Mouse (Mus musculus): ENCODE results near the gene Ankrd11. TPM values are rescaled to one million over a fixed set of nuclear protein-coding genes. Genes with fewer than 3 reads are reported as not detected.

Ankrd11 gene
- polyA plus RNA-seq, 1 experiment from 2014 or later, result 63.3 TPM

DNA sequence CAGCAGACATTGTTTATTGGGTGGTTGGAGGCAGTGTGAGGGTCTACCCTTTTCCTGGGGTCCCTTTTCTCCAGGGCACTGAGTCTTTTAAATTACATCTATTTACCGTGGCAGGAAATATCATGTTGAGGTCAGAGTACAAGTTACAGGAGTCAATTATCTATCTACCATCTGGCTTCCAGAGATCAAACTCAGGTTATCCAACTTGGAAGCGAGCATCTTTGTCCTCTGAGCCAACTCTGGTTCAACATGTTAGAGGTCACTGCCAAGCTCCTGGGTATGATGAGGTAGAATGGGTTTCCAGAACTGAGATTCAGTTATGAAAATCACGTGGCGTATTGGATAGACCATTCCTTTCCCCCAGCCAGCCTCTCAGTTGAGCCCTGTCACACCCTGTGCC is 187.0 kb downstream of the Ankrd11 start:
- no peak for ATAC-seq (ENCODE audit: insufficient number of reproducible peaks, insufficient read depth, low FRiP score, low read depth)
- H3K36me3 ChIP-seq (ENCODE audit: control insufficient read depth, insufficient read depth, low read length), result no peaks in the 10 kb centered on the region
- WGBS, result 79% methylated on average over 4 of the region's 4 CpGs
- H3K9ac ChIP-seq (ENCODE audit: low read length), result no peak overlapping the region
- H3K4me3 ChIP-seq (ENCODE audit: control insufficient read depth in 1 of 2, insufficient read depth in 1 of 2, low read depth in 1 of 2, low read length in 2 of 2), result no peak overlapping the region
- no peak overlapping the region for H3K27ac ChIP-seq (replicated peaks in 1 of 2; ENCODE audit: control insufficient read depth in 1 of 2, insufficient read depth in 1 of 2, low read depth in 2 of 2, low read length in 2 of 2)
- no peak overlapping the region for H3K4me2 ChIP-seq (ENCODE audit: low read length)
- H3K27me3 ChIP-seq (ENCODE audit: control insufficient read depth, insufficient read depth, low read length), result 0 out of 2 replicates have a peak, but pooled peaks cover 3% of the 10 kb centered on the region
- H3K9me3 ChIP-seq (ENCODE audit: control insufficient read depth, low read length), result no peaks in the 10 kb centered on the region
- peaks cover 3 to 4% of the 10 kb centered on the region in 2 experiments; a peak in 1 of 4 replicates for H3K4me1 ChIP-seq (ENCODE audit: control insufficient read depth in 2 of 2, insufficient read depth in 2 of 2, low read length in 2 of 2)

- Histone ChIP-seq H3K9me3 (ENCODE audit: control insufficient read depth, low read length) (no peaks in the 10 kb centered on the region), H3K4me2 (ENCODE audit: low read length) (no peak overlapping the region), H3K27me3 (ENCODE audit: control insufficient read depth, insufficient read depth, low read length) (peaks cover 4% of the 10 kb centered on the region; the same call in 1 of the 2 replicates), H3K9ac (ENCODE audit: low read length) (no peak overlapping the region), H3K4me1 (ENCODE audit: control insufficient read depth in 2 of 2, insufficient read depth in 2 of 2, low read length in 2 of 2) (peaks cover 3 to 4% of the 10 kb centered on the region in 2 experiments; a peak in 1 of 4 replicates), H3K27ac (replicated peaks in 1 of 2; ENCODE audit: control insufficient read depth in 1 of 2, insufficient read depth in 1 of 2, low read depth in 2 of 2, low read length in 2 of 2) (no peak overlapping the region), H3K4me3 (ENCODE audit: control insufficient read depth in 1 of 2, insufficient read depth in 1 of 2, low read depth in 1 of 2, low read length in 2 of 2) (no peak overlapping the region), H3K36me3 (ENCODE audit: control insufficient read depth, insufficient read depth, low read length) (no peaks in the 10 kb centered on the region)
- no peak for ATAC-seq (ENCODE audit: insufficient number of reproducible peaks, insufficient read depth, low FRiP score, low read depth)
- WGBS, result 67% methylated on average over 7 of the region's 7 CpGs
Measured at GRCm38 (mm10) chr8:122854388-122854787, 187.7 kb downstream of the Ankrd11 start.

DNA sequence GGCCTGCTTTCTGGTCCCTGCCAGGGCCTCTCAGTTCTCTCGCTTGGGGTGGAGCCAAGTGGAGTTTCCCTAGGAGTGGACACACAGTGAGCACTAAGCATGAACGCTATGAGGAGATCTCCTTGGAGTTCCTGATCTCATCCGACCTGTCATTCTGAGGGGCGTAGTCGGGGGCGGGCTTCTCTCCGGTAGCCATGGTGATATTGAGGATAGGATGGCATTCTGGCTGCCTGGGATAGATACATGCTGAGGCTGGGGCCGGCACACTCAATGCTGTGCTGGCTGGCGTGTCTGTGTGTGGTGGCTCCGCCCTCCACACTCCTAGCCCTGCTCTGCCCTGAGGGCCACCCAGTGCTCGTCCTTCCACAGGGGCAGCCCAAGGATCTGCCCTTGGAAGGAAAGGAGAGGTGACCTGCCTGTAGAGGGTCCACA is 188.7 kb downstream of the Ankrd11 start:
- no peak overlapping the region for H3K4me3 ChIP-seq (ENCODE audit: control insufficient read depth in 1 of 2, insufficient read depth in 1 of 2, low read depth in 1 of 2, low read length in 2 of 2)
- H3K4me1 ChIP-seq (ENCODE audit: control insufficient read depth in 2 of 2, insufficient read depth in 2 of 2, low read length in 2 of 2), result peaks cover 4 to 6% of the 10 kb centered on the region in 2 experiments; a peak in 2 of 4 replicates
- H3K27ac ChIP-seq (replicated peaks in 1 of 2; ENCODE audit: control insufficient read depth in 1 of 2, insufficient read depth in 1 of 2, low read depth in 2 of 2, low read length in 2 of 2), result no peak overlapping the region
- no peaks in the 10 kb centered on the region for H3K9me3 ChIP-seq (ENCODE audit: control insufficient read depth, low read length)
- ATAC-seq (ENCODE audit: insufficient number of reproducible peaks, insufficient read depth, low FRiP score, low read depth), result no peak
- H3K9ac ChIP-seq (ENCODE audit: low read length), result no peak overlapping the region
- 26% methylated on average over 11 of the region's 11 CpGs for WGBS
- H3K4me2 ChIP-seq (ENCODE audit: low read length), result no peak overlapping the region
- peaks cover 14% of the 10 kb centered on the region for H3K27me3 ChIP-seq (ENCODE audit: control insufficient read depth, insufficient read depth, low read length)
- no peaks in the 10 kb centered on the region for H3K36me3 ChIP-seq (ENCODE audit: control insufficient read depth, insufficient read depth, low read length)

GRCm38 (mm10) chr8:122852546-122852905 is 189.6 kb downstream of the Ankrd11 start:
- Histone ChIP-seq H3K4me1 (ENCODE audit: control insufficient read depth in 2 of 2, insufficient read depth in 2 of 2, low read length in 2 of 2) (peaks cover 7 to 10% of the 10 kb centered on the region in 2 experiments; a peak in 2 of 4 replicates), H3K9me3 (ENCODE audit: control insufficient read depth, low read length) (no peaks in the 10 kb centered on the region), H3K9ac (ENCODE audit: low read length) (no peak overlapping the region), H3K36me3 (ENCODE audit: control insufficient read depth, insufficient read depth, low read length) (no peaks in the 10 kb centered on the region), H3K27ac (replicated peaks in 1 of 2; ENCODE audit: control insufficient read depth in 1 of 2, insufficient read depth in 1 of 2, low read depth in 2 of 2, low read length in 2 of 2) (no peak overlapping the region), H3K4me2 (ENCODE audit: low read length) (no peak overlapping the region), H3K4me3 (ENCODE audit: control insufficient read depth in 1 of 2, insufficient read depth in 1 of 2, low read depth in 1 of 2, low read length in 2 of 2) (no peak overlapping the region), H3K27me3 (ENCODE audit: control insufficient read depth, insufficient read depth, low read length) (peaks cover 15% of the 10 kb centered on the region)
- ATAC-seq (ENCODE audit: insufficient number of reproducible peaks, insufficient read depth, low FRiP score, low read depth), result no peak
- 42% methylated on average over 1 of the region's 1 CpGs for WGBS

DNA sequence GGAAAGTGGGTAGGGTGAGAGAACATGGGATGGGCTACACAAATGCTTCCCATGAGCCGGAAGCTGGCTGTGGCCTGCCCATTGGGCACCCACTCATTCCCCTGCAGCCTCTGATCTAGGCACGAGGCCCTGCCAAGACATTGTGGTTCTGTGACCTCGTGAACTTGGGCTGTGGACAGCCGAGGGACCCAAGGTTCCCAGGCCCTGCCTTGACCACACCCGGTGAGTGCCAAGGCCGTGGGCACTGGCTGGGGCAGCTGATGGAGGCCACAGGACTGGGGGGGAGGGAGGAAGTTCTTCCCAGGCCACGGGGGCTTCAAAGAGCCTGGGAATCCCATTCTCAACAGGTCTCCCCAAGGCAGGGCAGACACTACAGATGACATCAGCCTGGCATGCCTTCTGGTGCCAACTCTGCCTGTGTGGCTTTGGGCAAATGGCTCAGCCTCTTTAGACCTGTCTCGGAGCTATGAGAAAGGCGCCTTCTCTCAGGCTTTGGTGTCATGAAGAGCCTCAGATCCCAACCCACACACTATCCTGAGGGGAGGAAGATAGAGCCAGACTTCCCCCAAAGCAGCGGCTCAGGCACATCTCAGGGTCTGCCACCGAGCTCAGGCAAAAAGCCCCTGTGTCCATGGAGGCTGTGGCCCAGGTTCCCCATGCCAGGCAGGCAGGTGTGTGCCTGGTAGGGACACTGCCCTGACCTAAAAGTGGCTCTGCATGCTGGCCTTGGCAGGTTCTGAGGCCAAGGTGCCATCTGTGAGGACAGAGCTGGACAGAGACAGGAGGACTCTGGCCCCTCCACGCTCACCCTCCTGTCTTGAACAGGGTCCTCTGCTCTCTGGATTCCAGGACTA is 190.2 kb downstream of the Ankrd11 start:
- Histone ChIP-seq H3K9ac (ENCODE audit: low read length) (no peak overlapping the region), H3K9me3 (ENCODE audit: control insufficient read depth, low read length) (no peaks in the 10 kb centered on the region), H3K4me3 (ENCODE audit: control insufficient read depth in 1 of 2, insufficient read depth in 1 of 2, low read depth in 1 of 2, low read length in 2 of 2) (no peak overlapping the region), H3K27me3 (ENCODE audit: control insufficient read depth, insufficient read depth, low read length) (peaks cover 15% of the 10 kb centered on the region), H3K36me3 (ENCODE audit: control insufficient read depth, insufficient read depth, low read length) (no peaks in the 10 kb centered on the region), H3K27ac (replicated peaks in 1 of 2; ENCODE audit: control insufficient read depth in 1 of 2, insufficient read depth in 1 of 2, low read depth in 2 of 2, low read length in 2 of 2) (no peak overlapping the region), H3K4me1 (ENCODE audit: control insufficient read depth in 2 of 2, insufficient read depth in 2 of 2, low read length in 2 of 2) (peaks cover 7 to 10% of the 10 kb centered on the region in 2 experiments; a peak in 2 of 4 replicates), H3K4me2 (ENCODE audit: low read length) (no peak overlapping the region)
- WGBS, result 84% methylated on average over 12 of the region's 12 CpGs
- no peak for ATAC-seq (ENCODE audit: insufficient number of reproducible peaks, insufficient read depth, low FRiP score, low read depth)

GRCm38 (mm10) chr8:122850641-122851240 is 191.3 kb downstream of the Ankrd11 start:
- no peak overlapping the region for H3K27ac ChIP-seq (replicated peaks in 1 of 2; ENCODE audit: control insufficient read depth in 1 of 2, insufficient read depth in 1 of 2, low read depth in 2 of 2, low read length in 2 of 2)
- H3K9ac ChIP-seq (ENCODE audit: low read length), result no peak overlapping the region
- peaks cover 18% of the 10 kb centered on the region for H3K27me3 ChIP-seq (ENCODE audit: control insufficient read depth, insufficient read depth, low read length)
- no peak overlapping the region for H3K4me3 ChIP-seq (ENCODE audit: control insufficient read depth in 1 of 2, insufficient read depth in 1 of 2, low read depth in 1 of 2, low read length in 2 of 2)
- peaks cover 9 to 15% of the 10 kb centered on the region in 2 experiments; a peak in 3 of 4 replicates for H3K4me1 ChIP-seq (ENCODE audit: control insufficient read depth in 2 of 2, insufficient read depth in 2 of 2, low read length in 2 of 2)
- H3K9me3 ChIP-seq (ENCODE audit: control insufficient read depth, low read length), result no peaks in the 10 kb centered on the region
- WGBS, result 66% methylated on average over 3 of the region's 3 CpGs
- H3K36me3 ChIP-seq (ENCODE audit: control insufficient read depth, insufficient read depth, low read length), result no peaks in the 10 kb centered on the region
- no peak overlapping the region for H3K4me2 ChIP-seq (ENCODE audit: low read length)
- ATAC-seq (ENCODE audit: insufficient number of reproducible peaks, insufficient read depth, low FRiP score, low read depth), result no peak

- 65% methylated on average over 7 of the region's 11 CpGs for WGBS
- Histone ChIP-seq H3K4me1 (ENCODE audit: control insufficient read depth in 2 of 2, insufficient read depth in 2 of 2, low read length in 2 of 2) (peaks cover 13 to 19% of the 10 kb centered on the region in 2 experiments; a peak in 3 of 4 replicates), H3K4me3 (ENCODE audit: control insufficient read depth in 1 of 2, insufficient read depth in 1 of 2, low read depth in 1 of 2, low read length in 2 of 2) (no peak overlapping the region), H3K9me3 (ENCODE audit: control insufficient read depth, low read length) (no peaks in the 10 kb centered on the region), H3K4me2 (ENCODE audit: low read length) (no peak overlapping the region), H3K27me3 (ENCODE audit: control insufficient read depth, insufficient read depth, low read length) (peaks cover 18% of the 10 kb centered on the region), H3K27ac (replicated peaks in 1 of 2; ENCODE audit: control insufficient read depth in 1 of 2, insufficient read depth in 1 of 2, low read depth in 2 of 2, low read length in 2 of 2) (no peak overlapping the region), H3K9ac (ENCODE audit: low read length) (no peak overlapping the region), H3K36me3 (ENCODE audit: control insufficient read depth, insufficient read depth, low read length) (no peaks in the 10 kb centered on the region)
- no peak for ATAC-seq (ENCODE audit: insufficient number of reproducible peaks, insufficient read depth, low FRiP score, low read depth)
Measured at GRCm38 (mm10) chr8:122849152-122849910, 192.7 kb downstream of the Ankrd11 start.

Measured in heart, embryonic 14.5 days (tissue).